Mouse (Mus musculus): ENCODE measurements around the gene Madd. TPM values are rescaled to one million over a fixed set of nuclear protein-coding genes. Genes with fewer than 3 reads are reported as not detected.

The Madd gene
- total and polyA plus RNA-seq, 2 experiments = 14.1 to 15.3 TPM

DNA sequence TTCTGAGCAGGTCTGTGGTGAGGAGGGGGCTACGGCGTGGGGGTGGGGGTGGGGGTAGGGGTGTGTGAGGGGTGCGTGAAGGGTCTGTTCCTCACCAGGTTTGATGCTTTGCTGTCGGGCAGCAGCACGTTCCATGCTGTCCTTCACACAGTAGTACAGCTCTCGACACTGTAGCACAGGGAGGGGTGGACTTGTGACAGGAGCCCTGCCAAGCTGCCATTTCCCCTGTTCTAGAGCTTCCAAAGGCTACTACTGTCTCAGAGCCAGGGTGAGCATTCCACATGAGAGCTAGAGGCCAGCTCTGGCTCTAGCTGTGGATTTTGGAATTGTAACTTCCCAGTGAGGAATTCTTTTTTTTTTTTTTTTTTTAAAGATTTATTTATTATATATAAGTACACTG, 40.7 kb downstream of the Madd start:
- H3K27me3 ChIP-seq (ENCODE audit: control insufficient read depth, insufficient read depth, low read length) = no peaks in the 10 kb centered on the region
- no peaks in the 10 kb centered on the region for H3K4me1 ChIP-seq (ENCODE audit: control insufficient read depth, insufficient read depth, low read length)
- H3K79me2 ChIP-seq (ENCODE audit: control insufficient read depth, insufficient read depth, low read length) = no peaks in the 10 kb centered on the region
- over 99% methylated on average over 6 of the region's 6 CpGs for WGBS
- no peak for DNase-seq (ENCODE audit: extremely low read depth, low read depth, low spot score)
- no peak overlapping the region for H3K4me3 ChIP-seq (ENCODE audit: insufficient read depth, low read depth, low read length)
- no peak overlapping the region for H3K9ac ChIP-seq (ENCODE audit: low read depth, low read length)
- TF ChIP-seq CTCF (IDR thresholded peaks at IDR 0.05; ENCODE audit: low read depth, low read length) (no peak), POLR2A (IDR thresholded peaks at IDR 0.05; ENCODE audit: extremely low read depth, insufficient read depth, low read length) (no peak)
- no peak overlapping the region for H3K27ac ChIP-seq (replicated peaks; ENCODE audit: insufficient read depth, low read depth, low read length)
- H3K36me3 ChIP-seq (ENCODE audit: control insufficient read depth, insufficient read depth, low read length) = peaks cover 36% of the 10 kb centered on the region

DNA sequence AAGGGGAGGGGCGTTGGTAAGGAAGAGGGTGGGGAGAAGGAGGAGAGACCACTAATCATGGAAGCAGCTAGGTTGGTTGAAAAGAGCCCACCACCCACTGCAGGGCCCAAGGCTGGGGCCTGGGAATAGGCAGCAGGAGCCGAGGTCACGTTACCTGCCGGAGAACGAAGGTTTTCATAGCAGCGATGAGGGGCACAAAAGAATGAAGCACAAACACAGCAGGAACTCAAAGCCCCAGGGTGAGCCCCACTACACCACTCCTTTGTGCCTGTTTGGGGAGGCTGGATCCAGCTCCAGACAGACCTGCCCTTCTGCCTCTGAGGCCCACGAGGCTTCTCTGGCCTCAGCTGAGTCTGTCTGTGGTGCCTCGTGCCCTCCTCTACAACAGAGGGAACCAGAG, 43.9 kb downstream of the Madd start:
- H3K9ac ChIP-seq (ENCODE audit: low read depth, low read length) = no peak overlapping the region
- H3K4me3 ChIP-seq (ENCODE audit: insufficient read depth, low read depth, low read length) = no peak overlapping the region
- DNase-seq (ENCODE audit: extremely low read depth, low read depth, low spot score) = no peak
- TF ChIP-seq POLR2A (IDR thresholded peaks at IDR 0.05; ENCODE audit: extremely low read depth, insufficient read depth, low read length) = no peak
- TF ChIP-seq CTCF (IDR thresholded peaks at IDR 0.05; ENCODE audit: low read depth, low read length) = no peak
- H3K79me2 ChIP-seq (ENCODE audit: control insufficient read depth, insufficient read depth, low read length) = no peaks in the 10 kb centered on the region
- H3K4me1 ChIP-seq (ENCODE audit: control insufficient read depth, insufficient read depth, low read length) = no peaks in the 10 kb centered on the region
- no peaks in the 10 kb centered on the region for H3K27me3 ChIP-seq (ENCODE audit: control insufficient read depth, insufficient read depth, low read length)
- WGBS = 92% methylated on average over 8 of the region's 8 CpGs
- peaks cover 27% of the 10 kb centered on the region for H3K36me3 ChIP-seq (ENCODE audit: control insufficient read depth, insufficient read depth, low read length)
- H3K27ac ChIP-seq (replicated peaks; ENCODE audit: insufficient read depth, low read depth, low read length) = no peak overlapping the region

DNA sequence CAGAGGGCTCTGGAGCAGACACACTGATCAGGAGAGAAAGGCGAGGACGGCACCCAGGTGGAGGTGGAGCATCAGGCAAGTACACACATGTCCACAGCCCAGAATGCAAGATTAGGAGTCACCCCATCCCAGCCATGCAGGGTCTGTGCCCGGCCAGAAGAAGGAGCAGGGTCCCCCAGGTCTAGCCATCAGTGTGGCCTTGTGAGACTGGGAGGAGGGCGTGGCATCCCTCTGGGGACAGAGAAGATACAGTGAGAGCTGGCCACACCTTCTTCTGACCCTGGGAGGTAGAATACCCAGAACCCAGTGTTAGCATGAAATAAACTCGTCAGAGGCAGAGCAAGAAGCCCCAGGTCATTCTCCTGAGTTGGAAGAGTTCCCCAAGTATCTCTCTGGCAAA, 44.3 kb downstream of the Madd start:
- DNase-seq (ENCODE audit: extremely low read depth, low read depth, low spot score) = no peak
- Histone ChIP-seq H3K27me3 (ENCODE audit: control insufficient read depth, insufficient read depth, low read length) (no peaks in the 10 kb centered on the region), H3K27ac (replicated peaks; ENCODE audit: insufficient read depth, low read depth, low read length) (no peak overlapping the region), H3K79me2 (ENCODE audit: control insufficient read depth, insufficient read depth, low read length) (no peaks in the 10 kb centered on the region), H3K4me1 (ENCODE audit: control insufficient read depth, insufficient read depth, low read length) (no peaks in the 10 kb centered on the region), H3K36me3 (ENCODE audit: control insufficient read depth, insufficient read depth, low read length) (peaks cover 25% of the 10 kb centered on the region), H3K4me3 (ENCODE audit: insufficient read depth, low read depth, low read length) (no peak overlapping the region), H3K9ac (ENCODE audit: low read depth, low read length) (no peak overlapping the region)
- TF ChIP-seq POLR2A (IDR thresholded peaks at IDR 0.05; ENCODE audit: extremely low read depth, insufficient read depth, low read length) = no peak
- no peak for TF ChIP-seq CTCF (IDR thresholded peaks at IDR 0.05; ENCODE audit: low read depth, low read length)
- WGBS = 79% methylated on average over 5 of the region's 5 CpGs

DNA sequence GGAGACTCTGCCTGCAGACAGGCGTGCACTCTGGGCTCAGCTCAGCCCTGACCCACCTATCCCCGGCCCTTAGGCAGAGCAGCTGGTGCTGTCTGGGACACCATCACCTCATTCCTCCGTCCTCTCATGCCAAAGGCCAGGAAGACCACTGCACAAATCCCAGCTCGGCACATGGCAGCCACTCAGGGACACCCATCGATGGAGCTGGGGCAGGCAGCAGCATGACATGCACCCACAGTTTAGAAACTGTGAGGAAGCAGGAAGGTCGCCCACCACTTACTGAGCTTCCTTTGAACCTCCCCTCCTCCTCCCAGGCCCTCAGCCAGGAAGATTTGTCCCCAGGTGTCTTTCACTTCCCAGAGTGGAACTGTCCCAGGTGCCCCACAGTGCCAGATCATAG, 46.2 kb downstream of the Madd start:
- H3K79me2 ChIP-seq (ENCODE audit: control insufficient read depth, insufficient read depth, low read length) = no peaks in the 10 kb centered on the region
- H3K4me3 ChIP-seq (ENCODE audit: insufficient read depth, low read depth, low read length) = no peak overlapping the region
- no peaks in the 10 kb centered on the region for H3K4me1 ChIP-seq (ENCODE audit: control insufficient read depth, insufficient read depth, low read length)
- no peaks in the 10 kb centered on the region for H3K27me3 ChIP-seq (ENCODE audit: control insufficient read depth, insufficient read depth, low read length)
- H3K27ac ChIP-seq (replicated peaks; ENCODE audit: insufficient read depth, low read depth, low read length) = no peak overlapping the region
- 94% methylated on average over 6 of the region's 6 CpGs for WGBS
- DNase-seq (ENCODE audit: extremely low read depth, low read depth, low spot score) = no peak
- H3K36me3 ChIP-seq (ENCODE audit: control insufficient read depth, insufficient read depth, low read length) = peaks cover 19% of the 10 kb centered on the region
- H3K9ac ChIP-seq (ENCODE audit: low read depth, low read length) = no peak overlapping the region
- TF ChIP-seq CTCF (IDR thresholded peaks at IDR 0.05; ENCODE audit: low read depth, low read length) (no peak), POLR2A (IDR thresholded peaks at IDR 0.05; ENCODE audit: extremely low read depth, insufficient read depth, low read length) (no peak)

DNA sequence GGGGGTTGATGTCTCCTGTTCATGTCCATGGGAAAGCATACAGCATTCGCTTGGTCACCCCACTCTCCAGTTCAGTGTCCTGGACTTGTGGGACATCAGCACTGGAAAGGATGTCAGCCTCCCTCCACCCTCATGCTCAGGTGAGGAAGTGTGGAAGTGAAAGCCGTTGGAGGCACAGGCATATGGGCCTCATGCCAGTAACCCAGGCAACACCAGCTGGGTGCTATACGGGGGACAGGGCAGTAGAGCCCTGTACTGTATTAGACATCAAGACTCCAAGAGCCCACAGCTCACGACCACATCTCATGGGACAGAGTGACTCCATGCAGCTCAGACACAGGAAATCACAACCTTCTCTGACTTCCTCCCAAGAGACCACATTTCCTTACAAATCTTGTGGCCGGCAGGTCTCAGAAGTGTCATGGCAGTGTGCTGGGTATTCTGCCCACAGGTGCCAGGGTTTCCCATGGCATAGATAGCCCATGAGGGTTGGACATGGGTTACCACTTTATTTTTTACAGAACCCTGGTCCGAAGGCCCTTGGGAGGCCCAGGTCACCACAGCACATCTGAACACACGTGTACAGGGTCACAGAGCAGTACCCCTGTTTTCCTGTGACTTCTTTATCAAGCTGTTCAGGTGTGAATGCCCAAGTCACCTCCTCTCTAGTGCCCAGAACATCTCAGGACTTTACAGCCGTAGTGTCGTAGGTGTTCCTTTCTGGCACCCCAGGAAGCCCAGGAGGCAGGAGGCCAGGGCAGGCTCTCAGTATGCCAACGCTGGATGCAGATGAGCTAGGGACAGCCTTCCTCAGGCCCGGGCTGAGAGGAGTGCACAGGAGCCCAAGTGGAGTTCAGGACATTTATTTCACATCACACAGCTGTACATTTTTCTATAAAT, 46.9 kb downstream of the Madd start:
- Histone ChIP-seq H3K4me3 (ENCODE audit: insufficient read depth, low read depth, low read length) (no peak overlapping the region), H3K36me3 (ENCODE audit: control insufficient read depth, insufficient read depth, low read length) (peaks cover 17% of the 10 kb centered on the region), H3K9ac (ENCODE audit: low read depth, low read length) (no peak overlapping the region), H3K27me3 (ENCODE audit: control insufficient read depth, insufficient read depth, low read length) (no peaks in the 10 kb centered on the region), H3K4me1 (ENCODE audit: control insufficient read depth, insufficient read depth, low read length) (no peaks in the 10 kb centered on the region), H3K27ac (replicated peaks; ENCODE audit: insufficient read depth, low read depth, low read length) (no peak overlapping the region), H3K79me2 (ENCODE audit: control insufficient read depth, insufficient read depth, low read length) (no peaks in the 10 kb centered on the region)
- WGBS = 80% methylated on average over 11 of the region's 11 CpGs
- TF ChIP-seq CTCF (IDR thresholded peaks at IDR 0.05; ENCODE audit: low read depth, low read length) = no peak
- no peak for TF ChIP-seq POLR2A (IDR thresholded peaks at IDR 0.05; ENCODE audit: extremely low read depth, insufficient read depth, low read length)
- no peak for DNase-seq (ENCODE audit: extremely low read depth, low read depth, low spot score)

DNA sequence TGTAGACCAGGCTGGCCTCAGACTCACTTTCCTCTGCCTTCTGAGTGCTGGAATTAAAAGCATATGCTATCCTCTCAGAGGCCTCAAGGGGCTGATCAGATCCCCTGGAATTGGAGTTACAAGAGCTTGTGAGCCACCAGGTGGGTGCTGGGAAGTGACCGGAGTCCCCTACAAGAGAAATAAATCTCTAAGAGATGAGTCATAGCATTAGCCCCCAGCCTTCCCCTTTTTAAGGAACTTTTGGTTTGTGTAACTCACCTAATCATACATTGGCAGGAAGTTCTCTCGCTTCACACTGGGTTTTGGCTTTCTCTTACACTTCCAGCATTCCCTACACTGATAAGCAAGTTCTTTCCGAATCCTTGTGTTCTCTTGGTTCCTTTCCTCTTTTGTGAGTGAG, 51.6 kb downstream of the Madd start:
- Histone ChIP-seq H3K4me1 (ENCODE audit: control insufficient read depth, insufficient read depth, low read length) (no peaks in the 10 kb centered on the region), H3K27me3 (ENCODE audit: control insufficient read depth, insufficient read depth, low read length) (no peaks in the 10 kb centered on the region), H3K9ac (ENCODE audit: low read depth, low read length) (no peak overlapping the region), H3K4me3 (ENCODE audit: insufficient read depth, low read depth, low read length) (no peak overlapping the region), H3K36me3 (ENCODE audit: control insufficient read depth, insufficient read depth, low read length) (no peaks in the 10 kb centered on the region), H3K27ac (replicated peaks; ENCODE audit: insufficient read depth, low read depth, low read length) (no peak overlapping the region), H3K79me2 (ENCODE audit: control insufficient read depth, insufficient read depth, low read length) (no peaks in the 10 kb centered on the region)
- 68% methylated on average over 3 of the region's 3 CpGs for WGBS
- no peak for TF ChIP-seq CTCF (IDR thresholded peaks at IDR 0.05; ENCODE audit: low read depth, low read length)
- TF ChIP-seq POLR2A (IDR thresholded peaks at IDR 0.05; ENCODE audit: extremely low read depth, insufficient read depth, low read length) = no peak
- DNase-seq (ENCODE audit: extremely low read depth, low read depth, low spot score) = no peak
